Mouse (Mus musculus): ENCODE measurements at regions not wholly inside any gene's neighbourhood (a gene's known extent, or its start where the extent isn't known, plus 50 kb on each side); places are given as distances from the start of the nearest gene placed in this dataset.

GRCm38 (mm10) chr4:89082838-89083237 lies 54.1 kb upstream of the Mtap start:
- H3K4me1 ChIP-seq (ENCODE audit: control insufficient read depth, insufficient read depth, low read length) = no peaks in the 10 kb centered on the region
- H3K4me3 ChIP-seq (replicated peaks; ENCODE audit: extremely low read depth, low read depth, low read length) = no peak overlapping the region
- DNase-seq = no peak
- 37% methylated on average over 3 of the region's 3 CpGs for WGBS
- TF ChIP-seq POLR2A (IDR thresholded peaks at IDR 0.05; ENCODE audit: borderline replicate concordance, extremely low read depth, low read depth, low read length) (no peak), CTCF (IDR thresholded peaks at IDR 0.05; ENCODE audit: insufficient read depth, low read length) (no peak)

- DNase-seq = no peak
- TF ChIP-seq CTCF (IDR thresholded peaks at IDR 0.05; ENCODE audit: insufficient read depth, low read length) = no peak
- TF ChIP-seq POLR2A (IDR thresholded peaks at IDR 0.05; ENCODE audit: borderline replicate concordance, extremely low read depth, low read depth, low read length) = no peak
- Histone ChIP-seq H3K4me3 (replicated peaks; ENCODE audit: extremely low read depth, low read depth, low read length) (no peak overlapping the region), H3K4me1 (ENCODE audit: control insufficient read depth, insufficient read depth, low read length) (no peaks in the 10 kb centered on the region)
- 75% methylated on average over 9 of the region's 9 CpGs for WGBS
These were observed 58.4 kb upstream of the Mtap start for GRCm38 (mm10) chr4:89078485-89078884.

DNA sequence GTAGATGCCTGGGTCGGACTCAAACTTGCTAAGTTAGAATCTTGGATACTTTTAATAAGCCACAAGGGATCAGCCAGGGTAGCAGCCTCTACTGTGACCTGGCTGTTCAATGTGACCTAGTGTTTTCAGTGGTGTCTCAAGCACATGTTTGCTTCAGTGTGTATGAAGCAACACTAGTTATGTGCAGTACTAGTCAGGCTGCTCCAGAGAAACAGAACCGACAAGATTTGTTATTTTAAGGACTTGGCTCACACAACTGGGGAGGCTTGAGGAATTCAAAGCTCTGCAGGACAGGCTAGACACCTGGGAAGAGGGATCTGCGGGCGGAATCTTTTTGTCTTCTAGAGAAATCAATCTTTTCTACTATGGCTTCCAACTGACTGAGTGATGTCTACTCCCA lies 62.2 kb upstream of the Mtap start:
- H3K4me1 ChIP-seq (ENCODE audit: control insufficient read depth, insufficient read depth, low read length) = no peaks in the 10 kb centered on the region
- TF ChIP-seq CTCF (IDR thresholded peaks at IDR 0.05; ENCODE audit: insufficient read depth, low read length) = no peak
- no peak for TF ChIP-seq POLR2A (IDR thresholded peaks at IDR 0.05; ENCODE audit: borderline replicate concordance, extremely low read depth, low read depth, low read length)
- H3K4me3 ChIP-seq (replicated peaks; ENCODE audit: extremely low read depth, low read depth, low read length) = no peak overlapping the region
- DNase-seq = no peak
- 47% methylated on average over 4 of the region's 4 CpGs for WGBS

GRCm38 (mm10) chr4:89070430-89070829 lies 66.5 kb upstream of the Mtap start:
- no peak for DNase-seq
- TF ChIP-seq CTCF (IDR thresholded peaks at IDR 0.05; ENCODE audit: insufficient read depth, low read length) (no peak), POLR2A (IDR thresholded peaks at IDR 0.05; ENCODE audit: borderline replicate concordance, extremely low read depth, low read depth, low read length) (no peak)
- Histone ChIP-seq H3K4me3 (replicated peaks; ENCODE audit: extremely low read depth, low read depth, low read length) (no peak overlapping the region), H3K4me1 (ENCODE audit: control insufficient read depth, insufficient read depth, low read length) (no peaks in the 10 kb centered on the region)
- WGBS = 64% methylated on average over 2 of the region's 2 CpGs

DNA sequence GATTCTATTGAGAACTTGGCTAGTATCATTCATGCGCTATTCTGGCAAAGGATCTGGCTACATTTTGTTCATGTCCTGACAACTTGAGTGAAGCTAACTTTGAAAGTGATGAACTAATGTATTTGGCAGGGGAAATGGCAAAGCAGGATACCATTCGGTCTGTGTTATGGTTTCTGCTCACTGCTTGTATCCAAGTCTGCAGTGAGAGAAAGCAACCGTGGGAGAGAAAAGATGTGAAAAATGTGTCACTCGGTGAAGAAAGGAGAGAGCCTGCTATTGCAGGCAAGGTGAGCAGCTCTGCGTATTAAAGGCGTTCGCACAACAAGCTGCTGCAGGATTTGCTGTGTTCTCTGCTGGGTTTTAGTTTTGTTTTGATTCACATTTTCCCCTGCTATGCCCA lies 72.5 kb upstream of the Mtap start:
- no peak for DNase-seq
- Histone ChIP-seq H3K4me1 (ENCODE audit: control insufficient read depth, insufficient read depth, low read length) (no peaks in the 10 kb centered on the region), H3K4me3 (replicated peaks; ENCODE audit: extremely low read depth, low read depth, low read length) (no peak overlapping the region)
- 87% methylated on average over 7 of the region's 7 CpGs for WGBS
- no peak for TF ChIP-seq CTCF (IDR thresholded peaks at IDR 0.05; ENCODE audit: insufficient read depth, low read length)
- no peak for TF ChIP-seq POLR2A (IDR thresholded peaks at IDR 0.05; ENCODE audit: borderline replicate concordance, extremely low read depth, low read depth, low read length)

GRCm38 (mm10) chr4:89062384-89062783 lies 74.5 kb upstream of the Mtap start:
- H3K4me3 ChIP-seq (replicated peaks; ENCODE audit: extremely low read depth, low read depth, low read length) = no peak overlapping the region
- WGBS = 59% methylated on average over 1 of the region's 1 CpGs
- H3K4me1 ChIP-seq (ENCODE audit: control insufficient read depth, insufficient read depth, low read length) = no peaks in the 10 kb centered on the region
- DNase-seq = no peak
- TF ChIP-seq CTCF (IDR thresholded peaks at IDR 0.05; ENCODE audit: insufficient read depth, low read length) (no peak), POLR2A (IDR thresholded peaks at IDR 0.05; ENCODE audit: borderline replicate concordance, extremely low read depth, low read depth, low read length) (no peak)

DNA sequence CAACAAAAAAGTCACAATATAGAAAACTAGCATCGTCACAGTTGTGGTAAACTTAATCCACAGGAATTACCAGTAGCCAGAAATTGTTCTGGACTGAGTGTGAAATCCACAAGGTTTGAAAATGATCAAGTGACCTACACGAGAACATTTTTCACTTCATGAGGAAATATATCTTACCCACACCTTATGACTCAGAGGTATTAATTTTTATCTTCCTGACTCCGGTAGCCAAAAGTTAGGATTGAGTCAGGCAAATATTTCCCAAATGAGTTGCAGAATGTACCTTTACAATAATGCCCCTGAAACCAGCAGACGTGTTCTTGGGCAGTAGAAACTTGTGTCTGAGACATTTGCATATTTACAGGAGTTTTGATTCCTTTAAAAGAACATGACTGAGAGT lies 75.3 kb upstream of the Mtap start:
- Histone ChIP-seq H3K4me1 (ENCODE audit: control insufficient read depth, insufficient read depth, low read length) (no peaks in the 10 kb centered on the region), H3K4me3 (replicated peaks; ENCODE audit: extremely low read depth, low read depth, low read length) (no peak overlapping the region)
- 79% methylated on average over 4 of the region's 4 CpGs for WGBS
- no peak for DNase-seq
- no peak for TF ChIP-seq CTCF (IDR thresholded peaks at IDR 0.05; ENCODE audit: insufficient read depth, low read length)
- no peak for TF ChIP-seq POLR2A (IDR thresholded peaks at IDR 0.05; ENCODE audit: borderline replicate concordance, extremely low read depth, low read depth, low read length)

GRCm38 (mm10) chr4:89057573-89057972 lies 79.3 kb upstream of the Mtap start:
- no peak for DNase-seq
- H3K4me1 ChIP-seq (ENCODE audit: control insufficient read depth, insufficient read depth, low read length) = no peaks in the 10 kb centered on the region
- no peak overlapping the region for H3K4me3 ChIP-seq (replicated peaks; ENCODE audit: extremely low read depth, low read depth, low read length)
- TF ChIP-seq POLR2A (IDR thresholded peaks at IDR 0.05; ENCODE audit: borderline replicate concordance, extremely low read depth, low read depth, low read length) (no peak), CTCF (IDR thresholded peaks at IDR 0.05; ENCODE audit: insufficient read depth, low read length) (no peak)

DNA sequence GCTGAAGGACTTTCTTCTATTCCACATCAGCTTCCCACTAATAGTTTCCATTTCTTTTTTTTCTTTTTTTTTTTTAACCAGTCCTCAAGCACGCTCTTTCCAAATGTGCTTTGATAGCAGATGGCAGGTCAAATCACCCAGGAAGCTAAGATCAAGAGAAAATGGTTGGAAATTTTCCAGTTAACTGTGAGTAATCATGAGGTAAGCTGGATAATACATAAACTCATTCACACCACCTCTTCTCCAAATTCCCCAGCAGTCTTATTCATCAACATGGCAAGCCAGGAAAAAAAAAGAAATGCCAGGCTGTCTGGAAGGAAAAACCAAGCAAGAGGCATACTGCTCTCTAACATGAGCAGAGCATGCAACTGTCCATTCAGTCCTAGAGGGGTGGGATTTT lies 79.8 kb upstream of the Mtap start:
- Histone ChIP-seq H3K4me3 (replicated peaks; ENCODE audit: extremely low read depth, low read depth, low read length) (no peak overlapping the region), H3K4me1 (ENCODE audit: control insufficient read depth, insufficient read depth, low read length) (no peaks in the 10 kb centered on the region)
- TF ChIP-seq CTCF (IDR thresholded peaks at IDR 0.05; ENCODE audit: insufficient read depth, low read length) = no peak
- no peak for TF ChIP-seq POLR2A (IDR thresholded peaks at IDR 0.05; ENCODE audit: borderline replicate concordance, extremely low read depth, low read depth, low read length)
- DNase-seq = no peak
- WGBS = 64% methylated on average over 1 of the region's 1 CpGs

GRCm38 (mm10) chr4:89055969-89056368 lies 81.0 kb upstream of the Mtap start:
- TF ChIP-seq POLR2A (IDR thresholded peaks at IDR 0.05; ENCODE audit: borderline replicate concordance, extremely low read depth, low read depth, low read length) = no peak
- TF ChIP-seq CTCF (IDR thresholded peaks at IDR 0.05; ENCODE audit: insufficient read depth, low read length) = no peak
- Histone ChIP-seq H3K4me1 (ENCODE audit: control insufficient read depth, insufficient read depth, low read length) (no peaks in the 10 kb centered on the region), H3K4me3 (replicated peaks; ENCODE audit: extremely low read depth, low read depth, low read length) (no peak overlapping the region)
- WGBS = 76% methylated on average over 3 of the region's 3 CpGs
- no peak for DNase-seq

- TF ChIP-seq CTCF (IDR thresholded peaks at IDR 0.05; ENCODE audit: insufficient read depth, low read length) (no peak), POLR2A (IDR thresholded peaks at IDR 0.05; ENCODE audit: borderline replicate concordance, extremely low read depth, low read depth, low read length) (no peak)
- Histone ChIP-seq H3K4me3 (replicated peaks; ENCODE audit: extremely low read depth, low read depth, low read length) (no peak overlapping the region), H3K4me1 (ENCODE audit: control insufficient read depth, insufficient read depth, low read length) (no peaks in the 10 kb centered on the region)
- WGBS = 58% methylated on average over 6 of the region's 6 CpGs
- DNase-seq = no peak
These were observed 83.3 kb upstream of the Mtap start for GRCm38 (mm10) chr4:89053606-89054005.

All from lung, adult 2 months (tissue).